In the genomic region with DNA sequence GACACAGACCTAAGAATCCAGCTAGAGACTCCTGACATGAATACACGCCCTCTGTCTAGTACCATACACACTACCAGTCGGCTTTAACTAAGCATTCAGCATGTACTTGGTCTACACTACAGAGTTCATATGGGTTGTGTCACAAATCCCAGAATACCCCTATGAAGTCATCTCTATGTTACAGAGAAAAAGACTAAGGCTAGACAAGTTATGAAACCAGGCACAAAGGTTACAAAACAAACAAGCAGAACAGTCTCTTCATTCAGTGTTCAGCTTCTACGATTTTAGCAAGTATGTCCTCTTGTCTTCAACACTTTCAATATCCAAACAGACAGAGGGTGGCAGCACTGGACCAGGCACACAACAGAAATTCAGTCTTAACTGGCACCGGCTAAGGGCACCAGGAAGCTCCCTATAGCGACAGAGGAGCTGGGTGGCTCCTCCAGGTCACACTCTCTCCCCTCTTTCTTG, we compare ENCODE assay signal across 9 mouse cellular contexts. TPM values are rescaled to one million over a fixed set of nuclear protein-coding genes. Genes with fewer than 3 reads are reported as not detected.
DNase-seq lines count a peak whose midpoint lies in the region; ATAC-seq lines count a peak whose summit lies in the region.
"Had no signal": no experiment of that assay in that cellular context is flagged by ENCODE, and none has a peak within 500 bp of the region (broad histone marks: within the 10 kb centered on the region; RNA-seq: fewer than 3 reads in every experiment).

No protein-coding gene starts in this region.

- no peaks in the 10 kb centered on the region for H3K27me3 ChIP-seq in kidney, embryonic 16.5 days (ENCODE audit: insufficient read depth, low read length)
- no peaks in the 10 kb centered on the region for H3K27me3 ChIP-seq in liver, embryonic 13.5 days
- H3K27me3 ChIP-seq: embryonic facial prominence, embryonic 13.5 days had no signal

- peaks cover 23% of the 10 kb centered on the region for H3K36me3 ChIP-seq in kidney, embryonic 16.5 days (ENCODE audit: insufficient read depth, low read length)
- peaks cover 26% of the 10 kb centered on the region for H3K36me3 ChIP-seq in liver, embryonic 13.5 days

- peak; percentile 32 for DNase-seq in 3134 (ENCODE audit: extremely low read depth, insufficient read length, low spot score)
- DNase-seq in R1 (ENCODE audit: low read depth, low spot score), result peak; percentile 18
- peak; percentile 80 to 82 for DNase-seq in cerebellum, postnatal 14 days
- peak; percentile 96 for DNase-seq in heart, adult 11 months
- no peak for DNase-seq in liver, embryonic 13.5 days
- DNase-seq in retina, adult 2 months (ENCODE audit: low read depth, low spot score), result peak; percentile 65
- DNase-seq in urinary bladder, adult 2 months (ENCODE audit: low spot score), result peak; percentile 35

- no peak overlapping the region for H3K27ac ChIP-seq in kidney, embryonic 16.5 days (ENCODE audit: low read length)
- H3K27ac ChIP-seq in liver, embryonic 13.5 days, result no peak overlapping the region
- H3K27ac ChIP-seq: embryonic facial prominence, embryonic 13.5 days had no signal

- H3K4me3 ChIP-seq in kidney, embryonic 16.5 days (ENCODE audit: low read length), result no peak overlapping the region
- no peak overlapping the region for H3K4me3 ChIP-seq in liver, embryonic 13.5 days (replicated peaks)
- H3K4me3 ChIP-seq: embryonic facial prominence, embryonic 13.5 days had no signal

- no peak overlapping the region for H3K4me2 ChIP-seq in kidney, embryonic 16.5 days (replicated peaks; ENCODE audit: low read depth, low read length)
- H3K4me2 ChIP-seq in liver, embryonic 13.5 days, result no peak overlapping the region
- H3K4me2 ChIP-seq: embryonic facial prominence, embryonic 13.5 days had no signal

- WGBS in kidney, embryonic 16.5 days, result 61% methylated on average over 5 of the region's 5 CpGs
- WGBS in liver, embryonic 13.5 days (ENCODE audit: insufficient replicate concordance), result 45% methylated on average over 5 of the region's 5 CpGs

- no peaks in the 10 kb centered on the region for H3K9me3 ChIP-seq in kidney, embryonic 16.5 days (ENCODE audit: low read length)
- no peaks in the 10 kb centered on the region for H3K9me3 ChIP-seq in liver, embryonic 13.5 days (replicated peaks)
- H3K9me3 ChIP-seq: embryonic facial prominence, embryonic 13.5 days had no signal

- no peak overlapping the region for H3K9ac ChIP-seq in kidney, embryonic 16.5 days (replicated peaks; ENCODE audit: low read length)
- H3K9ac ChIP-seq in liver, embryonic 13.5 days, result no peak overlapping the region
- H3K9ac ChIP-seq: embryonic facial prominence, embryonic 13.5 days had no signal

- ATAC-seq in kidney, embryonic 16.5 days (ENCODE audit: low FRiP score, low TSS enrichment), result peak; percentile 42; the same call in 1 of the 2 replicates
- peak; percentile 41; the same call in 1 of the 2 replicates for ATAC-seq in liver, embryonic 13.5 days (ENCODE audit: low read depth)

- H3K4me1 ChIP-seq in kidney, embryonic 16.5 days (ENCODE audit: insufficient read depth, low read length), result peaks cover 2% of the 10 kb centered on the region
- peaks cover 22% of the 10 kb centered on the region for H3K4me1 ChIP-seq in liver, embryonic 13.5 days (replicated peaks)

RNA-seq across cellular contexts. Expression of a gene that starts 15.1 kb away (rescaled TPM):
- polyA plus RNA-seq in kidney, embryonic 16.5 days (2015; fragmentation: Nextera tagmentation; extraction: Ambion mirVana), result 0.45 and 0.51 TPM in 2 replicates
- polyA plus RNA-seq in liver, embryonic 13.5 days (2015; fragmentation: Nextera tagmentation; extraction: Ambion mirVana), result not detected in 2 replicates
- not detected in 2 replicates for polyA plus RNA-seq in urinary bladder, adult 2 months (2012; rRNA removed)
- polyA plus RNA-seq: embryonic facial prominence, embryonic 13.5 days had no signal

RNA-seq across cellular contexts. Expression of a gene that starts 35.8 kb away (rescaled TPM):
- 424 and 436 TPM in 2 replicates for polyA plus RNA-seq in kidney, embryonic 16.5 days (2015; fragmentation: Nextera tagmentation; extraction: Ambion mirVana)
- 137 and 150 TPM in 2 replicates for polyA plus RNA-seq in liver, embryonic 13.5 days (2015; fragmentation: Nextera tagmentation; extraction: Ambion mirVana)
- 242 and 345 TPM in 2 replicates for polyA plus RNA-seq in urinary bladder, adult 2 months (2012; rRNA removed)

RNA-seq across cellular contexts. Expression of a gene that starts 47.4 kb away (rescaled TPM):
- 32.3 and 44.1 TPM in 2 replicates for polyA plus RNA-seq in kidney, embryonic 16.5 days (2015; fragmentation: Nextera tagmentation; extraction: Ambion mirVana)
- polyA plus RNA-seq in liver, embryonic 13.5 days (2015; fragmentation: Nextera tagmentation; extraction: Ambion mirVana), result 11.0 and 19.0 TPM in 2 replicates
- 31.1 and 31.4 TPM in 2 replicates for polyA plus RNA-seq in urinary bladder, adult 2 months (2012; rRNA removed)
